ENCODE assay signal across 10 mouse cellular contexts in the genomic region with DNA sequence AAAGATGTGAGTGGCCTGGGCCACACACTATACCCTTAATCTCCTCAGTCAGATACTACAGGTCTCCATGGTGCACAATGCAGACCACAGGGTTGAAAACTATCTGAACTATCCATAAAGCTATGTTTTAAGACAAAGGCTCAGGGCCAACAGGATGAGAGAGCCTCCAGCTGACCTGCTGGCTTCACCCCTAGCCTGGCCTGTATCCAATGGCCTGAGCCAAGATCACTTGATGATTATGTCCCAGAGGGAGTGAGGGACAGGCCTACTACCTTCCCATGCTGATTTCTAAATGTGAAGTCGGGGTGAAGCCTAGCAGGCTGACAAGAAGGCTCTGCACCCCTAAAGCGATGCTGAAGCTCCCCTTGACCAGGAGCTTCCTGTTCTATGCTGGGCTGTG. TPM values are rescaled to one million over a fixed set of nuclear protein-coding genes. Genes with fewer than 3 reads are reported as not detected.
DNase-seq lines count a peak whose midpoint lies in the region; ATAC-seq lines count a peak whose summit lies in the region.
"Had no signal": no experiment of that assay in that cellular context is flagged by ENCODE, and none has a peak within 500 bp of the region (broad histone marks: within the 10 kb centered on the region; RNA-seq: fewer than 3 reads in every experiment).

No protein-coding gene starts in this region.

- no peak overlapping the region for H3K9ac ChIP-seq in kidney, embryonic 16.5 days (replicated peaks; ENCODE audit: low read length)
- H3K9ac ChIP-seq: embryonic facial prominence, embryonic 13.5 days had no signal

- H3K4me3 ChIP-seq in kidney, embryonic 16.5 days (ENCODE audit: low read length): no peak overlapping the region
- H3K4me3 ChIP-seq: embryonic facial prominence, embryonic 13.5 days; myocyte had no signal

- ATAC-seq in kidney, embryonic 16.5 days (ENCODE audit: low FRiP score, low TSS enrichment): no peak

- WGBS in kidney, embryonic 16.5 days: 82% methylated on average over 2 of the region's 2 CpGs

- no peak overlapping the region for H3K4me2 ChIP-seq in kidney, embryonic 16.5 days (replicated peaks; ENCODE audit: low read depth, low read length)
- H3K4me2 ChIP-seq: embryonic facial prominence, embryonic 13.5 days had no signal

- no peaks in the 10 kb centered on the region for H3K9me3 ChIP-seq in kidney, embryonic 16.5 days (ENCODE audit: low read length)
- H3K9me3 ChIP-seq: embryonic facial prominence, embryonic 13.5 days had no signal

- no peaks in the 10 kb centered on the region for H3K27me3 ChIP-seq in kidney, embryonic 16.5 days (ENCODE audit: insufficient read depth, low read length)
- H3K27me3 ChIP-seq: embryonic facial prominence, embryonic 13.5 days had no signal

- H3K36me3 ChIP-seq in kidney, embryonic 16.5 days (ENCODE audit: insufficient read depth, low read length): no peaks in the 10 kb centered on the region
- H3K36me3 ChIP-seq: embryonic facial prominence, embryonic 13.5 days had no signal

- intact Hi-C loops in gastrocnemius, postnatal 14 days (cut with DNase I; ENCODE audit: low total_unique reads): no loop called here

- peak; percentile 51 for DNase-seq in kidney, adult 18-20 months
- peak; percentile 38 for DNase-seq in gastrocnemius, postnatal 14 days
- peak; percentile 78 to 84 for DNase-seq in kidney, postnatal 25 days
- peak; percentile 41 to 70 for DNase-seq in lung, postnatal 4 days
- no peak for DNase-seq in ovary, adult 18-20 months (ENCODE audit: low spot score)
- DNase-seq in frontal cortex, postnatal 14 days (ENCODE audit: low spot score in 2 of 2): no peak
- DNase-seq: right cerebral cortex, postnatal 25 days had no signal

- peaks cover 7% of the 10 kb centered on the region; the same call in 1 of the 2 replicates for H3K4me1 ChIP-seq in kidney, embryonic 16.5 days (ENCODE audit: insufficient read depth, low read length)

- no peak overlapping the region for H3K27ac ChIP-seq in kidney, embryonic 16.5 days (ENCODE audit: low read length)
- H3K27ac ChIP-seq: embryonic facial prominence, embryonic 13.5 days had no signal

RNA-seq across cellular contexts. Expression of a gene that starts 21.9 kb away (rescaled TPM):
- polyA plus RNA-seq in kidney, embryonic 16.5 days (2015; fragmentation: Nextera tagmentation; extraction: Ambion mirVana): 31.1 and 35.1 TPM in 2 replicates
- 1 to 10 TPM; 6.0 to 7.5 TPM for total RNA-seq in gastrocnemius, postnatal 14 days (2021)

Comparison
In these comparisons a context has a peak if more than half of its experiments do, and no peak if none do; other contexts are left out.
1. DNase-seq: peak in kidney, adult 18-20 months (single experiment), gastrocnemius, postnatal 14 days (single experiment), kidney, postnatal 25 days (2 of 2) and lung, postnatal 4 days (2 of 2); none in ovary, adult 18-20 months (single experiment) and frontal cortex, postnatal 14 days (0 of 2).